Mouse (Mus musculus): ENCODE measurements at regions not wholly inside any gene's neighbourhood (a gene's known extent, or its start where the extent isn't known, plus 50 kb on each side); places are given as distances from the start of the nearest gene placed in this dataset.
A peak's percentile ranks its signal among the peaks of the same experiment; 100 is the strongest.

- no peak for ATAC-seq (replicated peaks; ENCODE audit: insufficient number of reproducible peaks, low FRiP score, low TSS enrichment, poor library complexity, severe bottlenecking)
Observed at GRCm38 (mm10) chr12:35429473-35429872, 105.4 kb downstream of the Ahr start.

DNA sequence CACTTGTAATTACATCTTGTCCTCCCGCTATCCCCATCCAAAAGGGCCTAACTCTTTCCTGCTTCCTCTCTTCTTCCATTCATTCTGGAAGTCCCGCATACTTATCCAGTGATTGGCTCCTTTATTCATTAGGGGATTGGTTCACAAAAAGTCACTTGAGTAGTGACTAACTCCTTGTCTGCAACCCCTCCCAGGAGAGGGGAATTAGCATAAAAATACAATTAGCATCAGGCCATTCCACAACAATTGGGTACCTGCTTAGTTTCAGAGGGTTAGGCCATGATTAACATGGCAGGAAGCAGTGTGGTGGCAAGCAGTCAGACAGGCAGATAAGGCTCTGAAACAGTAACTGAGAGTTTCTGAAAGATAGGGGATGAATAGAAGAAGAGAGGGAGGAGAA, 115.6 kb downstream of the Ahr start:
- ATAC-seq (replicated peaks; ENCODE audit: insufficient number of reproducible peaks, low FRiP score, low TSS enrichment, poor library complexity, severe bottlenecking) = no peak

- ATAC-seq (replicated peaks; ENCODE audit: insufficient number of reproducible peaks, low FRiP score, low TSS enrichment, poor library complexity, severe bottlenecking) = no peak
Observed at GRCm38 (mm10) chr12:35417943-35418342, 116.9 kb downstream of the Ahr start.

DNA sequence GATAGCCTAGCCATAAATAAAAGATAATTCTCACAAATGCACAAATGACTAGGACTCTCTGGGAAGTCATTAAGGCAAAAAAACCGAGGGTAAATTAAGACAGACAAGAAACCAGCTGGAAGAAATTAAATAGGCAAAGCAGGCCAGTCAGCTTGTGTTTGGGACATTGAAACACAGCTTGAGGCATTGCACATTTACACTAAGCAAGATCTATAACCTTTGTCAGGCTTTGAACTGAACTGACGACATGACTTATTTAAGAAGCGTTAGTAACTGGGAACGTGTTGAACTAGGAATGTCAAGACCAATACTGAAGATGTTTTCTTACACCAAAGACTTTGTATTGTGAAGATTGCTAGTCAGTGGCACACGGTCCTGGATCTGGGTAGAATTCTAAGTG, 118.3 kb downstream of the Ahr start:
- ATAC-seq (replicated peaks; ENCODE audit: insufficient number of reproducible peaks, low FRiP score, low TSS enrichment, poor library complexity, severe bottlenecking) = no peak

- no peak for ATAC-seq (replicated peaks; ENCODE audit: insufficient number of reproducible peaks, low FRiP score, low TSS enrichment, poor library complexity, severe bottlenecking)
Observed at GRCm38 (mm10) chr12:35412715-35413114, 122.1 kb downstream of the Ahr start.

GRCm38 (mm10) chr12:35408461-35408860, 126.4 kb downstream of the Ahr start:
- ATAC-seq (replicated peaks; ENCODE audit: insufficient number of reproducible peaks, low FRiP score, low TSS enrichment, poor library complexity, severe bottlenecking) = no peak

- ATAC-seq (replicated peaks; ENCODE audit: insufficient number of reproducible peaks, low FRiP score, low TSS enrichment, poor library complexity, severe bottlenecking) = no peak
Observed at GRCm38 (mm10) chr12:35408044-35408443, 126.8 kb downstream of the Ahr start.

DNA sequence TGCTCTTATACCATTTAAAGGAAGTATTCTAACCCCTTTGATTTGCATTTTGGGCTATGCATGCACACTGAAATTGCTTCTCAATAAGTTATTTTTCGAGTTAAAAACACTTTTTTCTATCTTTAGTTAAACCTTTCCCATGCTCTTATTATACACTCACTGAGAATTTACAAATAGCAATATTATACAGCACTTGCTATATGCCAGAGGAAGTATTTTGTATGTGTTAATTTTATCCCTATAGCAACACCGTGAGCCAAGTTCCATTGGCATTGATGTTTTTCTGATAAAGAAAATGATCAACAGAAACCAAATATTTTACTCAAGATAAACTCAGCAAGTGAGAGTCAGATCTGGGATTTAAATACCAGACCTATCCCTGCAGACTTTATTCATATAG, 133.0 kb downstream of the Ahr start:
- no peak for ATAC-seq (replicated peaks; ENCODE audit: insufficient number of reproducible peaks, low FRiP score, low TSS enrichment, poor library complexity, severe bottlenecking)

- no peak for ATAC-seq (replicated peaks; ENCODE audit: insufficient number of reproducible peaks, low FRiP score, low TSS enrichment, poor library complexity, severe bottlenecking)
Observed at GRCm38 (mm10) chr12:35401219-35401618, 133.6 kb downstream of the Ahr start.

DNA sequence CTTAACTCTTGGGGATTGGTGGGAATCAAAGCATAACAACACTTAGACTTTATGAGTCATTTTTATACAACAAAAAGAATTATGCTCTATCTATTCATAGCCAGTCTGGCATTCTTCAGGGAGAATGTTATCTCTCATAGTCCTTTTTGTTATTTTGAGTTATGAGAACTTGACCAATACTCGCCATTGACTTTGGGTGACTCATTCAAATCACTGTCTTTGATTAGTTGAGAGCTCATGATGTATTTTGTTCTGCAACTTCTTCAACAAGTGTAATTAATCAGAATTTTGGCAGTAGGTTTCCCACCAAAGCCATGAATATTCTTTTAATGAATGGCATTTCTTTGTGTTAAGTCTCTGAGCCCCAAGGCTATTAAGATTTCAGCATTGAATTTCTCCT, 139.6 kb downstream of the Ahr start:
- ATAC-seq (replicated peaks; ENCODE audit: insufficient number of reproducible peaks, low FRiP score, low TSS enrichment, poor library complexity, severe bottlenecking) = no peak

DNA sequence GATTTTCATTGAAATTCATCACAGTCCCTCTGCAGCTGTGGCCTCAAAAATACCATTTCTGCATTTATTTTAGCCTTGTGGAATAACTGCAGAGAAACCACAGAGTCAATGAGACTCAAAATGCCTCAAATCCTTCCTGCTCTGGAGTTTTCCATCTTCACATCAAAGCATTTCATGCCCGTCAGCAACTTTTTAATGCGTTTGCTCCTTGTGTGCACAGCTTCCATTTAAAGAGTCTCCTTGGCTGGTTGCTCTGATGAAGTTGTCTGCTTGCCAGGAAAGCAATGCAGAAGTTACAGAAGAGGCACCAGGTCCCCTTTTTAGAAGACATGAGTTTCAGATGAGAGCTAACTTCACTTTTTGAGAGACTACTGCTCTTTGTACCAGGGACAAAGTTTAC, 142.7 kb downstream of the Ahr start:
- no peak for ATAC-seq (replicated peaks; ENCODE audit: insufficient number of reproducible peaks, low FRiP score, low TSS enrichment, poor library complexity, severe bottlenecking)

DNA sequence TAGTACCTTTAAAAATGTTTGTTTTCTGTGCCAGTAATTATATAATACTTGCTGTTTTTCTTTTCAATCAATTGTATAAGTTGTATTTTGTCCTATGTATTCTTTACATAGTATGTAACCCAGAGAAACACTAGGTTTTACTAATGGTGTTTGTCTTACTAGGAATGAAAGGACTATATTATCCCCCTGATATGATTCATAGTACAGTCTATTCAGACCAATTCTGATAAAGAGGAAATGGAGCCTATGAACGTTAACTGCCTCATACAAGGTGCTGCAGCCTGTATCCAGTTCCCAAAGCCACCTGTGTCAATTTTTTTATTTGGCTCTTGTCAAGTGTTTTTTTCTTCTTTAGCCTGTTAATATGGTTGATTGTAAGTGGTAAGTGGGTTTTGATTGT, 144.6 kb downstream of the Ahr start:
- ATAC-seq (replicated peaks; ENCODE audit: insufficient number of reproducible peaks, low FRiP score, low TSS enrichment, poor library complexity, severe bottlenecking) = no peak

DNA sequence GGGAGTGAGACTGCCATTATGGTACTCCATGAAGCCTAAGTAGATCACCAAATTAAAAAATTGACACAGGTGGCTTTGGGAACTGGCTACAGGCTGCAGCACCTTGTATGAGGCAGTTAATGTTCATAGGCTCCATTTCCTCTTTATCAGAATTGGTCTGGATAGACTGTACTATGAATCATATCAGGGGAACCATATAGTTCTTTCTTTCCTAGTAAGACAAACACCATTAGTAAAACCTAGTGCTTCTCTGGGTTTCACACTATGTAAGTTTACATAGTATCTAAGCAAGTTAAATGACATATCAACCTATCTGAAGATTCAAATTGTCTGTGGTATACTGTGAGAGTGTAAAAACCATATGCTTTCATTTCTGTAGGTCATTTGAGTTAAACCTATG, 145.0 kb downstream of the Ahr start:
- no peak for ATAC-seq (replicated peaks; ENCODE audit: insufficient number of reproducible peaks, low FRiP score, low TSS enrichment, poor library complexity, severe bottlenecking)

GRCm38 (mm10) chr12:35384211-35384610, 150.6 kb downstream of the Ahr start:
- no peak for ATAC-seq (replicated peaks; ENCODE audit: insufficient number of reproducible peaks, low FRiP score, low TSS enrichment, poor library complexity, severe bottlenecking)

- ATAC-seq (replicated peaks; ENCODE audit: insufficient number of reproducible peaks, low FRiP score, low TSS enrichment, poor library complexity, severe bottlenecking) = no peak
Observed at GRCm38 (mm10) chr12:35377266-35377665, 157.6 kb downstream of the Ahr start.

- ATAC-seq (replicated peaks; ENCODE audit: insufficient number of reproducible peaks, low FRiP score, low TSS enrichment, poor library complexity, severe bottlenecking) = no peak
Observed at GRCm38 (mm10) chr12:35376365-35376764, 158.5 kb downstream of the Ahr start.

DNA sequence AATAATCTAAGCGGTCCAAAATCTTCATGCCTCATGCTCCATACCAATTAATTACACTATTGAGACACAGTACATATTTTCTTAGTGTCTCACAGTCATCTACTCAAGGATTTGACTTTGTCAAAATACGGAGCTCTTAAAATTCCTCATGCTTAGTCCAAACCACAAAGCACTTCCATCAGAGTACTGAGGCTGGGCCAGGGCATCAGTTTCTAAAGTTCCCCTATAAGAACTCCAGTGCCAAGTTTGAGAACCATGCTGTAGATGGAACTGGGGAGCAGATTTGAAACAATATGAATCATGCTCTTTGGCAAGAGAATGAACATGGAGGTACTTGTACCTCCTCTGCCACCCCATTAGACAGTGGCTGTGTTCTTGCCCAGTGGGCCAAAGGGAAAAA, 176.9 kb downstream of the Ahr start:
- ATAC-seq (replicated peaks; ENCODE audit: insufficient number of reproducible peaks, low FRiP score, low TSS enrichment, poor library complexity, severe bottlenecking) = no peak

DNA sequence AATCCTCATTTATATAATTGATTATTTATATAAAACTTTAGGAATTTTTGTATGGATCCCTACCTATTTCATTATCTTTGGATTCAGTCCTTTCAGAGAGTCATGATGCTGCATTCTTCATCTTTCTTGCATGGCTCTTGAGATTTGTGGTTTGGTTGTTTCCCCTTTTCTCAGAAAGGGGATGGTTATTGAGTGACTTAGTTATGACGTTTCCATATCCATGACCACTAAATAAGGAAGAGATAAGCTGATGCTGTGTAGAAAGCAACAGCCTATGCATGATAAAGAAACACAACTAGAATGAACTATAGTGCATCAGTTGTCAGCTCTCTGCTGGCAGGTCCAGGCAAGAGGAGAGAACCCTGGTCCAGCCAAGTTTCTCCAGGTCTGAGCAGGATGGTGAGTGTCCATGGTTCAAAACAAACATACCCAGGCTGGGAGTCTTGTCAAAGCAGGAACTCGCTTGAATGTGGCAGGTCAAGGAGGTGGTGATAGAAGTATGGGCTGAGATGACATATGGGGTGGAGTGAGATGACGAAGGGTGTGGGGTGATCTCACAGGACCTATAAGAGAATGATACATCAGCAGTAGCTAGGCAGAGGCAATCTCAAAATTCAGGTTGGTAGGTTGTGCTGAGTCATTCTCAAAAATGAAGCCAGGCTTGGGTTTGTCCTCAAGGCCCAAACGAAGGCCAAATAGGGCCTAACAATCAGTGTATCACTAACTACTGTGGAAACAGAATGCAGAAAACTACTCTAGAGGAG, 196.5 kb downstream of the Ahr start:
- peak; percentile 78 for ATAC-seq (replicated peaks; ENCODE audit: insufficient number of reproducible peaks, low FRiP score, low TSS enrichment, poor library complexity, severe bottlenecking)

DNA sequence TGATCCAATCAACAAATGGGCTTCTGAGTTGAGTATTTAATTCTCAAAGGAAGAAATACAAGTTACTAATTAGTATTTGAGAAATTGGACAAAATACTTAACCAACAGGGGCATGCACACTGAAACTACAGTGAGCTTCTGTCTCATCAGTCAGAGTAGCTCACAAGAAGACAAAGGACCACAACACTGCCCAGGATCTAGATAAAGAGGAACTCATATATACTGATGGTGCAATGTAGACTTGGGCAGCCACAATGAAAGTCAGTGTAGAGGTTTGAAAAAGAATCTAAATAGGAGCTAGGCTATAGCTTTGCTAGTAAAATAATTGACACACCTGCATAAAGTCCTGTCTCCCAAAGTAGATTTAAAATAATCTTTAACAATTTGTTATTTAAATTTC, 198.5 kb downstream of the Ahr start:
- peak; percentile 74 for ATAC-seq (replicated peaks; ENCODE audit: insufficient number of reproducible peaks, low FRiP score, low TSS enrichment, poor library complexity, severe bottlenecking)

- no peak for ATAC-seq (replicated peaks; ENCODE audit: insufficient number of reproducible peaks, low FRiP score, low TSS enrichment, poor library complexity, severe bottlenecking)
Observed at GRCm38 (mm10) chr12:35334344-35335075, 200.3 kb downstream of the Ahr start.

Data from monocyte, adult 5-6 weeks (primary cell).